ENCODE assay signal across 7 mouse cellular contexts in genomic region chr7:13025511-13026112, GRCm38 (mm10). TPM values are rescaled to one million over a fixed set of nuclear protein-coding genes. Genes with fewer than 3 reads are reported as not detected.
DNase-seq lines count a peak whose midpoint lies in the region; ATAC-seq and TF ChIP-seq lines count a peak whose summit lies in the region.

No protein-coding gene starts in this region.

- peak overlapping the region; percentile 99; the same call in 1 of the 2 replicates for H3K27ac ChIP-seq in forebrain, embryonic 13.5 days
- 0 out of 2 replicates have a peak overlapping the region, but pooled peaks have one; percentile 13 for H3K27ac ChIP-seq in limb, embryonic 14.5 days (replicated peaks; ENCODE audit: low read depth, low read length)
- peak overlapping the region; percentile 6; the same call in 1 of the 2 replicates for H3K27ac ChIP-seq in stomach, embryonic 16.5 days (ENCODE audit: low read length)

- H3K4me3 ChIP-seq in megakaryocyte, embryonic 14.5 days (replicated peaks), result peak overlapping the region; percentile 99
- peak overlapping the region; percentile 92 for H3K4me3 ChIP-seq in forebrain, embryonic 13.5 days
- peak overlapping the region; percentile 99 for H3K4me3 ChIP-seq in limb, embryonic 14.5 days (replicated peaks; ENCODE audit: low read length)
- peak overlapping the region; percentile 85 for H3K4me3 ChIP-seq in stomach, embryonic 16.5 days (replicated peaks; ENCODE audit: low read length)

- no peaks in the 10 kb centered on the region for H3K9me3 ChIP-seq in megakaryocyte, embryonic 14.5 days
- no peaks in the 10 kb centered on the region for H3K9me3 ChIP-seq in forebrain, embryonic 13.5 days (replicated peaks)
- no peaks in the 10 kb centered on the region for H3K9me3 ChIP-seq in limb, embryonic 14.5 days (ENCODE audit: control insufficient read depth, low read length)
- H3K9me3 ChIP-seq in stomach, embryonic 16.5 days (replicated peaks; ENCODE audit: control insufficient read depth, low read length), result no peaks in the 10 kb centered on the region

- H3K4me1 ChIP-seq in megakaryocyte, embryonic 14.5 days, result peaks cover 61% of the 10 kb centered on the region
- H3K4me1 ChIP-seq in forebrain, embryonic 13.5 days, result peaks cover 32% of the 10 kb centered on the region
- peaks cover 14% of the 10 kb centered on the region for H3K4me1 ChIP-seq in limb, embryonic 14.5 days (ENCODE audit: control insufficient read depth, insufficient read depth, low read length)
- peaks cover 22% of the 10 kb centered on the region for H3K4me1 ChIP-seq in stomach, embryonic 16.5 days (ENCODE audit: control insufficient read depth, insufficient read depth, low read length)

- H3K36me3 ChIP-seq in megakaryocyte, embryonic 14.5 days (replicated peaks; ENCODE audit: low read length), result peaks cover 52% of the 10 kb centered on the region
- peaks cover 54% of the 10 kb centered on the region for H3K36me3 ChIP-seq in forebrain, embryonic 13.5 days (ENCODE audit: poor library complexity, severe bottlenecking)
- peaks cover 52% of the 10 kb centered on the region for H3K36me3 ChIP-seq in limb, embryonic 14.5 days (ENCODE audit: control insufficient read depth, insufficient read depth, low read length)
- peaks cover 38% of the 10 kb centered on the region for H3K36me3 ChIP-seq in stomach, embryonic 16.5 days (ENCODE audit: control insufficient read depth, insufficient read depth, low read length)

- WGBS in forebrain, embryonic 13.5 days, result 30% methylated on average over 4 of the region's 4 CpGs
- 24% methylated on average over 4 of the region's 4 CpGs for WGBS in limb, embryonic 14.5 days
- 22% methylated on average over 4 of the region's 4 CpGs for WGBS in stomach, embryonic 16.5 days

- no peak for TF ChIP-seq POLR2A in limb, embryonic 14.5 days (IDR thresholded peaks at IDR 0.05; ENCODE audit: borderline replicate concordance, extremely low read depth, insufficient read depth, insufficient read length)

- peak overlapping the region; percentile 98 for H3K9ac ChIP-seq in forebrain, embryonic 13.5 days
- peak overlapping the region; percentile 98 for H3K9ac ChIP-seq in limb, embryonic 14.5 days (ENCODE audit: low read depth, low read length, severe bottlenecking)
- peak overlapping the region; percentile 97 for H3K9ac ChIP-seq in stomach, embryonic 16.5 days (ENCODE audit: low read length)

- ATAC-seq in megakaryocyte, adult 5-6 weeks (ENCODE audit: poor library complexity, severe bottlenecking), result no peak
- ATAC-seq in forebrain, embryonic 13.5 days, result no peak
- ATAC-seq in limb, embryonic 14.5 days (ENCODE audit: low FRiP score, low read depth), result no peak
- ATAC-seq in stomach, embryonic 16.5 days (ENCODE audit: insufficient read depth, low FRiP score), result no peak

- H3K4me2 ChIP-seq in forebrain, embryonic 13.5 days, result peak overlapping the region; percentile 80
- H3K4me2 ChIP-seq in limb, embryonic 14.5 days (replicated peaks; ENCODE audit: low read depth, low read length, severe bottlenecking), result peak overlapping the region; percentile 98
- peak overlapping the region; percentile 73 for H3K4me2 ChIP-seq in stomach, embryonic 16.5 days (ENCODE audit: low read depth, low read length)

- DNase-seq in limb, embryonic 14.5 days (ENCODE audit: low spot score), result no peak
- no peak for DNase-seq in adipocyte (ENCODE audit: low spot score)
- no peak for DNase-seq in lung, postnatal 14 days

- H3K27me3 ChIP-seq in megakaryocyte, embryonic 14.5 days (replicated peaks), result no peaks in the 10 kb centered on the region
- no peaks in the 10 kb centered on the region for H3K27me3 ChIP-seq in forebrain, embryonic 13.5 days
- H3K27me3 ChIP-seq in limb, embryonic 14.5 days (ENCODE audit: control insufficient read depth, insufficient read depth, low read length), result no peaks in the 10 kb centered on the region
- H3K27me3 ChIP-seq in stomach, embryonic 16.5 days (ENCODE audit: control insufficient read depth, insufficient read depth, low read length), result no peaks in the 10 kb centered on the region

RNA-seq across cellular contexts. Expression of gene Chmp2a, which starts 9.0 kb away (rescaled TPM):
- polyA plus RNA-seq in megakaryocyte, embryonic 14.5 days (2012; ENCODE audit: insufficient read depth, low replicate concordance), result 404 and 592 TPM in 2 replicates
- total RNA-seq in megakaryocyte, adult 5-6 weeks (2015), result 239 and 269 TPM in 2 replicates
- 272 and 348 TPM in 2 replicates for total RNA-seq in megakaryocyte, adult 5-6 weeks (2017)
- 164 and 168 TPM in 2 replicates for polyA plus RNA-seq in forebrain, embryonic 13.5 days (2015; fragmentation: Nextera tagmentation; extraction: Ambion mirVana)
- polyA plus RNA-seq in limb, embryonic 14.5 days (2012; rRNA removed), result 97.3 and 151 TPM in 2 replicates
- 164 TPM in 2 replicates for polyA plus RNA-seq in limb, embryonic 14.5 days (2014; fragmentation: Nextera tagmentation; extraction: Ambion mirVana)
- 189 and 190 TPM in 2 replicates for polyA plus RNA-seq in stomach, embryonic 16.5 days (2015; fragmentation: Nextera tagmentation; extraction: Ambion mirVana)

RNA-seq across cellular contexts. Expression of gene Ube2m, which starts 12.5 kb away (rescaled TPM):
- 283 and 366 TPM in 2 replicates for polyA plus RNA-seq in megakaryocyte, embryonic 14.5 days (2012; ENCODE audit: insufficient read depth, low replicate concordance)
- 92.1 and 97.9 TPM in 2 replicates for total RNA-seq in megakaryocyte, adult 5-6 weeks (2015)
- total RNA-seq in megakaryocyte, adult 5-6 weeks (2017), result 86.1 and 101 TPM in 2 replicates
- 44.0 and 53.7 TPM in 2 replicates for polyA plus RNA-seq in forebrain, embryonic 13.5 days (2015; fragmentation: Nextera tagmentation; extraction: Ambion mirVana)
- polyA plus RNA-seq in limb, embryonic 14.5 days (2012; rRNA removed), result 294 and 308 TPM in 2 replicates
- polyA plus RNA-seq in limb, embryonic 14.5 days (2014; fragmentation: Nextera tagmentation; extraction: Ambion mirVana), result 159 and 165 TPM in 2 replicates
- 21.4 and 22.1 TPM in 2 replicates for polyA plus RNA-seq in stomach, embryonic 16.5 days (2015; fragmentation: Nextera tagmentation; extraction: Ambion mirVana)

RNA-seq across cellular contexts. Expression of gene Zbtb45, which starts 15.8 kb away (rescaled TPM):
- 52.8 and 179 TPM in 2 replicates for polyA plus RNA-seq in megakaryocyte, embryonic 14.5 days (2012; ENCODE audit: insufficient read depth, low replicate concordance)
- total RNA-seq in megakaryocyte, adult 5-6 weeks (2015), result 7.4 and 11.0 TPM in 2 replicates
- 6.6 and 9.5 TPM in 2 replicates for total RNA-seq in megakaryocyte, adult 5-6 weeks (2017)
- polyA plus RNA-seq in forebrain, embryonic 13.5 days (2015; fragmentation: Nextera tagmentation; extraction: Ambion mirVana), result 32.8 and 37.1 TPM in 2 replicates
- polyA plus RNA-seq in limb, embryonic 14.5 days (2012; rRNA removed), result 29.3 and 46.7 TPM in 2 replicates
- polyA plus RNA-seq in limb, embryonic 14.5 days (2014; fragmentation: Nextera tagmentation; extraction: Ambion mirVana), result 25.5 and 25.8 TPM in 2 replicates
- polyA plus RNA-seq in stomach, embryonic 16.5 days (2015; fragmentation: Nextera tagmentation; extraction: Ambion mirVana), result 18.4 and 20.2 TPM in 2 replicates

RNA-seq across cellular contexts. Expression of gene Trim28, which starts 26.7 kb away (rescaled TPM):
- 55.5 and 236 TPM in 2 replicates for polyA plus RNA-seq in megakaryocyte, embryonic 14.5 days (2012; ENCODE audit: insufficient read depth, low replicate concordance)
- 137 and 186 TPM in 2 replicates for total RNA-seq in megakaryocyte, adult 5-6 weeks (2015)
- total RNA-seq in megakaryocyte, adult 5-6 weeks (2017), result 207 and 222 TPM in 2 replicates
- 270 and 289 TPM in 2 replicates for polyA plus RNA-seq in forebrain, embryonic 13.5 days (2015; fragmentation: Nextera tagmentation; extraction: Ambion mirVana)
- 610 and 816 TPM in 2 replicates for polyA plus RNA-seq in limb, embryonic 14.5 days (2012; rRNA removed)
- polyA plus RNA-seq in limb, embryonic 14.5 days (2014; fragmentation: Nextera tagmentation; extraction: Ambion mirVana), result 408 and 456 TPM in 2 replicates
- 122 and 130 TPM in 2 replicates for polyA plus RNA-seq in stomach, embryonic 16.5 days (2015; fragmentation: Nextera tagmentation; extraction: Ambion mirVana)

RNA-seq across cellular contexts. Expression of gene Slc27a5, which starts 27.6 kb away (rescaled TPM):
- not detected in 2 replicates for polyA plus RNA-seq in megakaryocyte, embryonic 14.5 days (2012; ENCODE audit: insufficient read depth, low replicate concordance)
- not detected in 2 replicates for total RNA-seq in megakaryocyte, adult 5-6 weeks (2015)
- total RNA-seq in megakaryocyte, adult 5-6 weeks (2017), result not detected in 2 replicates
- polyA plus RNA-seq in forebrain, embryonic 13.5 days (2015; fragmentation: Nextera tagmentation; extraction: Ambion mirVana), result 0.12 and 0.53 TPM in 2 replicates
- 0.23 and 0.26 TPM in 2 replicates for polyA plus RNA-seq in limb, embryonic 14.5 days (2012; rRNA removed)
- not detected in 2 replicates for polyA plus RNA-seq in limb, embryonic 14.5 days (2014; fragmentation: Nextera tagmentation; extraction: Ambion mirVana)
- 0.95 and 1.4 TPM in 2 replicates for polyA plus RNA-seq in stomach, embryonic 16.5 days (2015; fragmentation: Nextera tagmentation; extraction: Ambion mirVana)

Comparison
In these comparisons a context has a peak if more than half of its experiments do, and no peak if none do; other contexts are left out.
1. H3K27ac ChIP-seq: peak in every context shown above with its lines; median percentile 99 in forebrain, embryonic 13.5 days; 13 in limb, embryonic 14.5 days; 6 in stomach, embryonic 16.5 days.